8 mouse cellular contexts compared by ENCODE assay signal in the genomic region with DNA sequence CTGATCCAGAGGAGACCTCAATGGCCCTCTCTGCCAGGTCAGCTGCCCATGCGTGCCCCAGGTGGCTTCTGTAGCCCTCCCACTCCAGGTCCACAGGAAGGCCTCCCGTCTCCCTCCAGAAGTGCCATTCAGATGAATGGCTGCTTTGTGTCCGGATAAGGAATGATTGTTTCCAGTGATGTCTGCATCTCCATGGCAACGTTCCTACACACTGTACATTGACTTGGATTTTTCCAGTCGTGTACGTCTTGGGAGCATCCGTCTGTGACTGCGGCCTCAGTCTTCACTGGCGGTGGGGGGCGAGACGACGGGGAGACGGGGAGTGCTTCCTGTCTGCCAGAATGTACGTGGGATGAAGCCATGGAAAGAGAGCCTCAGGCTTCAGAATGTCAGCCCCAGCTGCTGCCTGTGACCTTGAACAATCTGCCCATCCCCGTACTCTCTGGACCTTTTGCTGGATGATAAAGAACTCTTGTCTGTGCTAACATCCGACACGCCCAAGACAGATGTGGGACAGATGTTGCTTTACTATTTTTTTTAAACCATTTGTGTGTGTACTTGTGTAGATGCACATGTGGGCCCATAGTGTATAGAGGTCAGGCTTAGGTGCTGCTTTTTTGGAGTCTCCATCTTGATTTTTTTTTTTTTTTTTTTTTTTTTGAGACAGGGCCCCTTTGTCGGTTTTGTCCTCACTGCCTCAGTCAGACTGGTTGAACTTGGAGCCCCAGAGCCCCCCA.
DNase-seq lines count a peak whose midpoint lies in the region; ATAC-seq and TF ChIP-seq lines count a peak whose summit lies in the region.

No protein-coding gene starts in this region.

- no peak overlapping the region for H3K9ac ChIP-seq in forebrain, embryonic 15.5 days (replicated peaks)
- no peak overlapping the region for H3K9ac ChIP-seq in limb, embryonic 14.5 days (ENCODE audit: low read depth, low read length, severe bottlenecking)

- intact Hi-C loops in heart, postnatal 14 days (cut with DNase I): loop anchor here (5.0 kb wide), 1 partner anchor 50 kb away; no protein-coding TSS in a partner anchor

- DNase-seq in heart, embryonic 10.5 days (ENCODE audit: low spot score): peak; percentile 90
- no peak for DNase-seq in heart, postnatal 14 days
- peak; percentile 36 for DNase-seq in 3T3-L1 (ENCODE audit: low read depth, low spot score)
- peak; percentile 90 for DNase-seq in limb, embryonic 14.5 days (ENCODE audit: low spot score)
- DNase-seq in adrenal gland, postnatal 36 days: no peak
- DNase-seq in adrenal gland, postnatal 14 days: no peak
- no peak for DNase-seq in layer of hippocampus, adult 11-12 months (ENCODE audit: low spot score)

- 0 out of 2 replicates have a peak, but pooled peaks cover 3% of the 10 kb centered on the region for H3K9me3 ChIP-seq in heart, embryonic 10.5 days
- no peaks in the 10 kb centered on the region for H3K9me3 ChIP-seq in forebrain, embryonic 15.5 days
- H3K9me3 ChIP-seq in limb, embryonic 14.5 days (ENCODE audit: control insufficient read depth, low read length): no peaks in the 10 kb centered on the region

- H3K36me3 ChIP-seq in heart, embryonic 10.5 days: no peaks in the 10 kb centered on the region
- H3K36me3 ChIP-seq in forebrain, embryonic 15.5 days: no peaks in the 10 kb centered on the region
- H3K36me3 ChIP-seq in limb, embryonic 14.5 days (ENCODE audit: control insufficient read depth, insufficient read depth, low read length): no peaks in the 10 kb centered on the region

- 0 out of 2 replicates have a peak, but pooled peaks have one; percentile 15 for ATAC-seq in forebrain, embryonic 15.5 days (replicated peaks)
- peak; percentile 82 for ATAC-seq in limb, embryonic 14.5 days (ENCODE audit: low FRiP score, low read depth)

- no peak overlapping the region for H3K4me2 ChIP-seq in forebrain, embryonic 15.5 days (replicated peaks)
- H3K4me2 ChIP-seq in limb, embryonic 14.5 days (replicated peaks; ENCODE audit: low read depth, low read length, severe bottlenecking): no peak overlapping the region

- TF ChIP-seq POLR2A in limb, embryonic 14.5 days (IDR thresholded peaks at IDR 0.05; ENCODE audit: borderline replicate concordance, extremely low read depth, insufficient read depth, insufficient read length): no peak

- WGBS in heart, embryonic 10.5 days: 40% methylated on average over 18 of the region's 18 CpGs
- 18% methylated on average over 18 of the region's 18 CpGs for WGBS in forebrain, embryonic 15.5 days
- 28% methylated on average over 18 of the region's 18 CpGs for WGBS in limb, embryonic 14.5 days

- peaks cover 21% of the 10 kb centered on the region for H3K4me1 ChIP-seq in heart, embryonic 10.5 days
- peaks cover 14% of the 10 kb centered on the region for H3K4me1 ChIP-seq in forebrain, embryonic 15.5 days
- H3K4me1 ChIP-seq in limb, embryonic 14.5 days (ENCODE audit: control insufficient read depth, insufficient read depth, low read length): peaks cover 36% of the 10 kb centered on the region

- H3K4me3 ChIP-seq in heart, embryonic 10.5 days: no peak overlapping the region
- H3K4me3 ChIP-seq in forebrain, embryonic 15.5 days: no peak overlapping the region
- no peak overlapping the region for H3K4me3 ChIP-seq in limb, embryonic 14.5 days (replicated peaks; ENCODE audit: low read length)

- H3K27me3 ChIP-seq in heart, embryonic 10.5 days (ENCODE audit: insufficient read depth, poor library complexity, severe bottlenecking): peaks cover 42% of the 10 kb centered on the region
- no peaks in the 10 kb centered on the region for H3K27me3 ChIP-seq in forebrain, embryonic 15.5 days
- 0 out of 2 replicates have a peak, but pooled peaks cover 3% of the 10 kb centered on the region for H3K27me3 ChIP-seq in limb, embryonic 14.5 days (ENCODE audit: control insufficient read depth, insufficient read depth, low read length)

- peak overlapping the region; percentile 69 for H3K27ac ChIP-seq in heart, embryonic 10.5 days
- no peak overlapping the region for H3K27ac ChIP-seq in forebrain, embryonic 15.5 days (replicated peaks)
- H3K27ac ChIP-seq in limb, embryonic 14.5 days (replicated peaks; ENCODE audit: low read depth, low read length): peak overlapping the region; percentile 69

Comparison
In these comparisons a context has a peak if more than half of its experiments do, and no peak if none do; other contexts are left out.
1. DNase-seq: peak in heart, embryonic 10.5 days (single experiment), 3T3-L1 (single experiment) and limb, embryonic 14.5 days (single experiment); none in heart, postnatal 14 days (0 of 2), adrenal gland, postnatal 36 days (0 of 2), adrenal gland, postnatal 14 days (single experiment) and layer of hippocampus, adult 11-12 months (single experiment).